Mouse (Mus musculus): ENCODE results near the gene Selplg.

- TF ChIP-seq POLR2A (IDR thresholded peaks at IDR 0.05; ENCODE audit: low read depth, low read length), result no peak
- TF ChIP-seq CTCF (IDR thresholded peaks at IDR 0.05; ENCODE audit: borderline replicate concordance, insufficient read depth, low read length), result no peak
Measured at GRCm38 (mm10) chr5:113786985-113787384, 45.5 kb downstream of the Selplg start.

Data from embryonic fibroblast, embryonic 13.5 days (primary cell).